In the genomic region with DNA sequence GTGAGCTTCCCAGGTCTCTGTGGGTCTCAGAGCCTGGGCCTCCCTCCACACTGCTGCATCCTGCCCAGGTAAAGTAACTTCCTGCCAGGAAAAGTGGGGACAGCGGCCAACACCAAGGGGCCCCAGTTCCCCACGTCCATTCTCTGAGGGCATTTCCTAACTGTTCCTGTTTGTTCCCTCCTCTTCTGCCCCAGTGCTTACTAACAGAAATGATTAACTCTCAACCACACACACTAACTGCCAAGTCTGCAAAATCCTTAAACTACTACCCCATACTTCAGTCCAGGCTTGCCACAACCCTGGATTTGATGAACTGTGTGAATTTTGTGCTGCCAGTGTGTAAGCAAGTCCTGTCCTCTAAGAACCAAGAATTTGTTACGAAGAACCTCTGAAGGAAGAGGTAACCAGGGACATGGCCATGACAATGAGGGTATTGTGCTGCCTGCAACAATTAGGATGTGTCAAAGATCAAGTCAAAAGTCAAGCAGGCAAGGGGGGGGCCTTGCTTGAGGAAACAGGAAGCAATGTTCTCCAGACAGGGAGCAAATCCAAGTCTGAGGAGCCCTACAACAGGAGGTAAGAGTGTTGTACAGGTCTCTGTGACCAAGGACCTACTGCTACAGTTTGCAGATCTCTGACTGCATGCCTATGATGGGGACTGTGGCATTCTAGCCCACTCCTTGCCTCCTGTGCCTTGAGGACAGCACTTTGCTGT, we compare ENCODE assay signal across 9 mouse cellular contexts. TPM values are rescaled to one million over a fixed set of nuclear protein-coding genes. Genes with fewer than 3 reads are reported as not detected.
DNase-seq lines count a peak whose midpoint lies in the region; ATAC-seq and TF ChIP-seq lines count a peak whose summit lies in the region.
"Had no signal": no experiment of that assay in that cellular context is flagged by ENCODE, and none has a peak within 500 bp of the region (broad histone marks: within the 10 kb centered on the region; RNA-seq: fewer than 3 reads in every experiment).

No protein-coding gene starts in this region.

- ATAC-seq in forebrain, embryonic 13.5 days, result no peak
- ATAC-seq in forebrain, embryonic 11.5 days (replicated peaks; ENCODE audit: low FRiP score), result no peak
- no peak for ATAC-seq in limb, embryonic 14.5 days (ENCODE audit: low FRiP score, low read depth)
- no peak for ATAC-seq in monocyte, adult 5-6 weeks (replicated peaks; ENCODE audit: insufficient number of reproducible peaks, low FRiP score, low TSS enrichment, poor library complexity, severe bottlenecking)

- H3K27ac ChIP-seq in forebrain, embryonic 13.5 days, result peak overlapping the region; percentile 16; the same call in 1 of the 2 replicates
- H3K27ac ChIP-seq in forebrain, embryonic 11.5 days (ENCODE audit: low read depth, low read length), result no peak overlapping the region
- peak overlapping the region; percentile 31 for H3K27ac ChIP-seq in spleen, adult 2 months (ENCODE audit: insufficient read depth, low read length)
- 0 out of 2 replicates have a peak overlapping the region, but pooled peaks have one; percentile 33 for H3K27ac ChIP-seq in limb, embryonic 14.5 days (replicated peaks; ENCODE audit: low read depth, low read length)

- no peak overlapping the region for H3K4me2 ChIP-seq in forebrain, embryonic 13.5 days
- no peak overlapping the region for H3K4me2 ChIP-seq in forebrain, embryonic 11.5 days (ENCODE audit: low read depth, low read length, severe bottlenecking)
- H3K4me2 ChIP-seq in limb, embryonic 14.5 days (replicated peaks; ENCODE audit: low read depth, low read length, severe bottlenecking), result no peak overlapping the region

- H3K27me3 ChIP-seq in forebrain, embryonic 13.5 days, result no peaks in the 10 kb centered on the region
- H3K27me3 ChIP-seq in forebrain, embryonic 11.5 days (ENCODE audit: control insufficient read depth, insufficient read depth, low read length), result no peaks in the 10 kb centered on the region
- no peaks in the 10 kb centered on the region for H3K27me3 ChIP-seq in spleen, adult 2 months (ENCODE audit: control insufficient read depth, insufficient read depth, low read length)
- H3K27me3 ChIP-seq in limb, embryonic 14.5 days (ENCODE audit: control insufficient read depth, insufficient read depth, low read length), result no peaks in the 10 kb centered on the region

- DNase-seq in forebrain, embryonic 11.5 days (ENCODE audit: low spot score), result no peak
- DNase-seq in spleen, adult 2 months (ENCODE audit: low read depth in 1 of 2, low spot score in 2 of 2), result no peak
- no peak for DNase-seq in spleen, adult 12 weeks (ENCODE audit: low spot score)
- DNase-seq in limb, embryonic 14.5 days (ENCODE audit: low spot score), result no peak
- DNase-seq in urinary bladder, adult 2 months (ENCODE audit: low spot score), result no peak
- DNase-seq in testis, postnatal 10 days (ENCODE audit: low spot score), result no peak
- DNase-seq: heart, adult 18-20 months had no signal

- TF ChIP-seq CTCF in spleen, adult 2 months (IDR thresholded peaks at IDR 0.05; ENCODE audit: extremely low read depth, insufficient read depth, insufficient read length, insufficient replicate concordance), result no peak

- H3K9me3 ChIP-seq in forebrain, embryonic 13.5 days (replicated peaks), result no peaks in the 10 kb centered on the region
- no peaks in the 10 kb centered on the region for H3K9me3 ChIP-seq in forebrain, embryonic 11.5 days (ENCODE audit: control insufficient read depth, low read length)
- no peaks in the 10 kb centered on the region for H3K9me3 ChIP-seq in limb, embryonic 14.5 days (ENCODE audit: control insufficient read depth, low read length)

- peaks cover 4% of the 10 kb centered on the region; the same call in 1 of the 2 replicates for H3K36me3 ChIP-seq in forebrain, embryonic 13.5 days (ENCODE audit: poor library complexity, severe bottlenecking)
- H3K36me3 ChIP-seq in forebrain, embryonic 11.5 days (ENCODE audit: control insufficient read depth, insufficient read depth, low read length), result no peaks in the 10 kb centered on the region; the same call in 1 of the 2 replicates
- H3K36me3 ChIP-seq in spleen, adult 2 months (ENCODE audit: control insufficient read depth, insufficient read depth, low read length), result no peaks in the 10 kb centered on the region
- H3K36me3 ChIP-seq in limb, embryonic 14.5 days (ENCODE audit: control insufficient read depth, insufficient read depth, low read length), result no peaks in the 10 kb centered on the region

- no peak overlapping the region for H3K4me3 ChIP-seq in forebrain, embryonic 13.5 days
- H3K4me3 ChIP-seq in forebrain, embryonic 11.5 days (ENCODE audit: low read depth, low read length), result no peak overlapping the region
- H3K4me3 ChIP-seq in spleen, adult 2 months (ENCODE audit: extremely low read depth, insufficient read depth, insufficient read length), result no peak overlapping the region
- no peak overlapping the region for H3K4me3 ChIP-seq in limb, embryonic 14.5 days (replicated peaks; ENCODE audit: low read length)

- H3K4me1 ChIP-seq in forebrain, embryonic 13.5 days, result peaks cover 45% of the 10 kb centered on the region
- no peaks in the 10 kb centered on the region for H3K4me1 ChIP-seq in forebrain, embryonic 11.5 days (replicated peaks; ENCODE audit: control insufficient read depth, insufficient read depth, low read length)
- peaks cover 75% of the 10 kb centered on the region for H3K4me1 ChIP-seq in spleen, adult 2 months (ENCODE audit: control insufficient read depth, insufficient read depth, insufficient read length)
- peaks cover 9% of the 10 kb centered on the region for H3K4me1 ChIP-seq in limb, embryonic 14.5 days (ENCODE audit: control insufficient read depth, insufficient read depth, low read length)

- H3K9ac ChIP-seq in forebrain, embryonic 13.5 days, result no peak overlapping the region; the same call in 1 of the 2 replicates
- H3K9ac ChIP-seq in forebrain, embryonic 11.5 days (ENCODE audit: low read length), result no peak overlapping the region
- no peak overlapping the region for H3K9ac ChIP-seq in limb, embryonic 14.5 days (ENCODE audit: low read depth, low read length, severe bottlenecking)

- TF ChIP-seq POLR2A in spleen, adult 2 months (IDR thresholded peaks at IDR 0.05; ENCODE audit: low read depth, low read length), result no peak
- no peak for TF ChIP-seq POLR2A in limb, embryonic 14.5 days (IDR thresholded peaks at IDR 0.05; ENCODE audit: borderline replicate concordance, extremely low read depth, insufficient read depth, insufficient read length)

- 64% methylated on average over 3 of the region's 3 CpGs for WGBS in forebrain, embryonic 13.5 days
- WGBS in forebrain, embryonic 11.5 days, result 67% methylated on average over 3 of the region's 3 CpGs
- 58% methylated on average over 3 of the region's 3 CpGs for WGBS in spleen, adult 2 months
- 57% methylated on average over 3 of the region's 3 CpGs for WGBS in limb, embryonic 14.5 days

RNA-seq across cellular contexts. Expression of gene Tspan14, which starts 35.3 kb away (rescaled TPM):
- 84.1 and 88.2 TPM in 2 replicates for polyA plus RNA-seq in forebrain, embryonic 13.5 days (2015; fragmentation: Nextera tagmentation; extraction: Ambion mirVana)
- 87.8 and 96.1 TPM in 2 replicates for polyA plus RNA-seq in forebrain, embryonic 11.5 days (2014; fragmentation: Nextera tagmentation; extraction: Ambion mirVana)
- 60.0 and 65.4 TPM in 2 replicates for polyA plus RNA-seq in spleen, adult 2 months (2012; rRNA removed)
- polyA plus RNA-seq in limb, embryonic 14.5 days (2012; rRNA removed), result 75.2 and 81.8 TPM in 2 replicates
- polyA plus RNA-seq in limb, embryonic 14.5 days (2014; fragmentation: Nextera tagmentation; extraction: Ambion mirVana), result 75.5 and 80.0 TPM in 2 replicates
- 55.9 and 58.9 TPM in 2 replicates for polyA plus RNA-seq in urinary bladder, adult 2 months (2012; rRNA removed)
- total RNA-seq in monocyte, adult 5-6 weeks (2017), result 52.3 to 82.1 TPM (median 68.3 TPM) in 3 replicates

RNA-seq across cellular contexts. Expression of gene Sh2d4b, which starts 38.2 kb away (rescaled TPM):
- polyA plus RNA-seq in forebrain, embryonic 13.5 days (2015; fragmentation: Nextera tagmentation; extraction: Ambion mirVana), result 2.3 and 2.4 TPM in 2 replicates
- 0.96 and 1.4 TPM in 2 replicates for polyA plus RNA-seq in forebrain, embryonic 11.5 days (2014; fragmentation: Nextera tagmentation; extraction: Ambion mirVana)
- 0.42 and 0.48 TPM in 2 replicates for polyA plus RNA-seq in spleen, adult 2 months (2012; rRNA removed)
- polyA plus RNA-seq in limb, embryonic 14.5 days (2012; rRNA removed), result 0.92 and 1.2 TPM in 2 replicates
- 0.48 and 0.64 TPM in 2 replicates for polyA plus RNA-seq in limb, embryonic 14.5 days (2014; fragmentation: Nextera tagmentation; extraction: Ambion mirVana)
- 0.32 and 0.44 TPM in 2 replicates for polyA plus RNA-seq in urinary bladder, adult 2 months (2012; rRNA removed)
- total RNA-seq in monocyte, adult 5-6 weeks (2017), result 1.1 to 4.8 TPM (median 1.5 TPM) in 3 replicates
